Mouse (Mus musculus): ENCODE data around the gene Asb4. TPM values are rescaled to one million over a fixed set of nuclear protein-coding genes. Genes with fewer than 3 reads are reported as not detected.
A peak's percentile ranks its signal among the peaks of the same experiment; 100 is the strongest.

The Asb4 gene
- polyA plus RNA-seq, 1 experiment from 2014 or later = 12.3 TPM

- 40% methylated on average over 3 of the region's 3 CpGs for WGBS (ENCODE audit: insufficient replicate concordance)
- ATAC-seq (ENCODE audit: low read depth) (peak; percentile 35; the same call in 1 of the 2 replicates), DNase-seq (no peak)
Measured at GRCm38 (mm10) chr6:5396797-5397196, 13.6 kb downstream of the Asb4 start.

GRCm38 (mm10) chr6:5401394-5401793 is 18.2 kb downstream of the Asb4 start:
- Histone ChIP-seq H3K36me3 (no peaks in the 10 kb centered on the region), H3K27ac (no peak overlapping the region), H3K4me2 (no peak overlapping the region), H3K9me3 (replicated peaks) (no peaks in the 10 kb centered on the region), H3K4me1 (replicated peaks) (peaks cover under 1% of the 10 kb centered on the region; the same call in 1 of the 2 replicates), H3K4me3 (replicated peaks) (no peak overlapping the region), H3K27me3 (no peaks in the 10 kb centered on the region), H3K9ac (no peak overlapping the region)
- 4% methylated on average over 3 of the region's 3 CpGs for WGBS (ENCODE audit: insufficient replicate concordance)
- peak; percentile 60; the same call in 1 of the 2 replicates for ATAC-seq (ENCODE audit: low read depth)
- DNase-seq = peak; percentile 28

More at GRCm38 (mm10) chr6:5396797-5397196, 13.6 kb downstream of the Asb4 start:
- Histone ChIP-seq H3K4me3 (replicated peaks) (no peak overlapping the region), H3K9me3 (replicated peaks) (no peaks in the 10 kb centered on the region), H3K27me3 (no peaks in the 10 kb centered on the region), H3K4me2 (no peak overlapping the region), H3K36me3 (no peaks in the 10 kb centered on the region), H3K27ac (no peak overlapping the region), H3K4me1 (replicated peaks) (peaks cover 11% of the 10 kb centered on the region), H3K9ac (no peak overlapping the region)

- 41% methylated on average over 18 of the region's 18 CpGs for WGBS (ENCODE audit: insufficient replicate concordance)
- DNase-seq (no peak), ATAC-seq (ENCODE audit: low read depth) (no peak)
- no peaks in the 10 kb centered on the region for H3K9me3 ChIP-seq (replicated peaks)
- H3K9ac ChIP-seq = no peak overlapping the region
- H3K4me1 ChIP-seq (replicated peaks) = no peaks in the 10 kb centered on the region
- H3K4me3 ChIP-seq (replicated peaks) = no peak overlapping the region
- no peak overlapping the region for H3K27ac ChIP-seq
- H3K36me3 ChIP-seq = no peaks in the 10 kb centered on the region
- no peaks in the 10 kb centered on the region for H3K27me3 ChIP-seq
- H3K4me2 ChIP-seq = no peak overlapping the region
Measured at GRCm38 (mm10) chr6:5403095-5403815, 20.1 kb downstream of the Asb4 start.

GRCm38 (mm10) chr6:5404016-5404415 is 20.8 kb downstream of the Asb4 start:
- no peaks in the 10 kb centered on the region for H3K4me1 ChIP-seq (replicated peaks)
- H3K4me3 ChIP-seq (replicated peaks) = no peak overlapping the region
- no peaks in the 10 kb centered on the region for H3K36me3 ChIP-seq
- H3K27ac ChIP-seq = no peak overlapping the region
- H3K4me2 ChIP-seq = no peak overlapping the region
- no peak overlapping the region for H3K9ac ChIP-seq
- no peak for ATAC-seq (ENCODE audit: low read depth)
- DNase-seq = no peak
- H3K9me3 ChIP-seq (replicated peaks) = no peaks in the 10 kb centered on the region
- no peaks in the 10 kb centered on the region for H3K27me3 ChIP-seq
- WGBS (ENCODE audit: insufficient replicate concordance) = 62% methylated on average over 6 of the region's 6 CpGs

- no peaks in the 10 kb centered on the region for H3K27me3 ChIP-seq
- H3K4me3 ChIP-seq (replicated peaks) = no peak overlapping the region
- H3K36me3 ChIP-seq = no peaks in the 10 kb centered on the region
- H3K4me1 ChIP-seq (replicated peaks) = 0 out of 2 replicates have a peak, but pooled peaks cover 3% of the 10 kb centered on the region
- DNase-seq (no peak), ATAC-seq (ENCODE audit: low read depth) (no peak)
- H3K4me2 ChIP-seq = no peak overlapping the region
- 61% methylated on average over 8 of the region's 8 CpGs for WGBS (ENCODE audit: insufficient replicate concordance)
- H3K9me3 ChIP-seq (replicated peaks) = no peaks in the 10 kb centered on the region
- no peak overlapping the region for H3K9ac ChIP-seq
- H3K27ac ChIP-seq = no peak overlapping the region
Measured at GRCm38 (mm10) chr6:5408451-5409177, 25.4 kb downstream of the Asb4 start.

GRCm38 (mm10) chr6:5409676-5410075 is 26.5 kb downstream of the Asb4 start:
- no peak for ATAC-seq (ENCODE audit: low read depth)
- 70% methylated on average over 4 of the region's 4 CpGs for WGBS (ENCODE audit: insufficient replicate concordance)
- Histone ChIP-seq H3K4me1 (replicated peaks) (0 out of 2 replicates have a peak, but pooled peaks cover 3% of the 10 kb centered on the region), H3K4me2 (no peak overlapping the region), H3K36me3 (no peaks in the 10 kb centered on the region), H3K27ac (no peak overlapping the region), H3K9me3 (replicated peaks) (no peaks in the 10 kb centered on the region), H3K9ac (no peak overlapping the region), H3K27me3 (no peaks in the 10 kb centered on the region), H3K4me3 (replicated peaks) (no peak overlapping the region)
- DNase-seq = no peak

- no peak overlapping the region for H3K27ac ChIP-seq
- H3K9me3 ChIP-seq (replicated peaks) = no peaks in the 10 kb centered on the region
- no peaks in the 10 kb centered on the region for H3K36me3 ChIP-seq
- H3K4me1 ChIP-seq (replicated peaks) = 0 out of 2 replicates have a peak, but pooled peaks cover 3% of the 10 kb centered on the region
- peak; percentile 17 for DNase-seq
- peak; percentile 64; the same call in 1 of the 2 replicates for ATAC-seq (ENCODE audit: low read depth)
- 40% methylated on average over 6 of the region's 6 CpGs for WGBS (ENCODE audit: insufficient replicate concordance)
- no peaks in the 10 kb centered on the region for H3K27me3 ChIP-seq
- H3K4me3 ChIP-seq (replicated peaks) = no peak overlapping the region
- H3K9ac ChIP-seq = no peak overlapping the region
- no peak overlapping the region for H3K4me2 ChIP-seq
Measured at GRCm38 (mm10) chr6:5410697-5411391, 27.7 kb downstream of the Asb4 start.

GRCm38 (mm10) chr6:5413282-5413681 is 30.1 kb downstream of the Asb4 start:
- ATAC-seq (ENCODE audit: low read depth) = no peak
- DNase-seq = no peak
- Histone ChIP-seq H3K9ac (no peak overlapping the region), H3K27ac (no peak overlapping the region), H3K9me3 (replicated peaks) (no peaks in the 10 kb centered on the region), H3K36me3 (no peaks in the 10 kb centered on the region), H3K4me3 (replicated peaks) (no peak overlapping the region), H3K27me3 (no peaks in the 10 kb centered on the region), H3K4me2 (no peak overlapping the region), H3K4me1 (replicated peaks) (0 out of 2 replicates have a peak, but pooled peaks cover 3% of the 10 kb centered on the region)
- 28% methylated on average over 8 of the region's 8 CpGs for WGBS (ENCODE audit: insufficient replicate concordance)

GRCm38 (mm10) chr6:5421442-5421841 is 38.3 kb downstream of the Asb4 start:
- DNase-seq = no peak
- no peaks in the 10 kb centered on the region; the same call in 1 of the 2 replicates for H3K36me3 ChIP-seq
- H3K27ac ChIP-seq = no peak overlapping the region
- no peak overlapping the region for H3K9ac ChIP-seq
- H3K4me3 ChIP-seq (replicated peaks) = no peak overlapping the region
- H3K4me2 ChIP-seq = no peak overlapping the region
- H3K27me3 ChIP-seq = no peaks in the 10 kb centered on the region
- H3K4me1 ChIP-seq (replicated peaks) = no peaks in the 10 kb centered on the region
- WGBS (ENCODE audit: insufficient replicate concordance) = 78% methylated on average over 2 of the region's 2 CpGs
- no peak for ATAC-seq (ENCODE audit: low read depth)
- H3K9me3 ChIP-seq (replicated peaks) = no peaks in the 10 kb centered on the region

- no peak overlapping the region for H3K4me2 ChIP-seq
- H3K9me3 ChIP-seq (replicated peaks) = no peaks in the 10 kb centered on the region
- H3K36me3 ChIP-seq = no peaks in the 10 kb centered on the region; the same call in 1 of the 2 replicates
- no peak for ATAC-seq (ENCODE audit: low read depth)
- H3K4me3 ChIP-seq (replicated peaks) = no peak overlapping the region
- no peaks in the 10 kb centered on the region for H3K27me3 ChIP-seq
- WGBS (ENCODE audit: insufficient replicate concordance) = 73% methylated on average over 3 of the region's 3 CpGs
- H3K4me1 ChIP-seq (replicated peaks) = no peaks in the 10 kb centered on the region
- DNase-seq = no peak
- no peak overlapping the region for H3K9ac ChIP-seq
- H3K27ac ChIP-seq = no peak overlapping the region
Measured at GRCm38 (mm10) chr6:5422386-5422785, 39.2 kb downstream of the Asb4 start.

GRCm38 (mm10) chr6:5423594-5423993 is 40.4 kb downstream of the Asb4 start:
- 78% methylated on average over 15 of the region's 15 CpGs for WGBS (ENCODE audit: insufficient replicate concordance)
- no peak for ATAC-seq (ENCODE audit: low read depth)

More at GRCm38 (mm10) chr6:5423594-5423993, 40.4 kb downstream of the Asb4 start:
- Histone ChIP-seq H3K27ac (no peak overlapping the region), H3K4me3 (replicated peaks) (no peak overlapping the region), H3K4me2 (no peak overlapping the region), H3K27me3 (no peaks in the 10 kb centered on the region), H3K4me1 (replicated peaks) (no peaks in the 10 kb centered on the region), H3K36me3 (no peaks in the 10 kb centered on the region; the same call in 1 of the 2 replicates), H3K9ac (no peak overlapping the region), H3K9me3 (replicated peaks) (no peaks in the 10 kb centered on the region)
- no peak for DNase-seq

Measured in liver, embryonic 13.5 days (tissue).